Mouse (Mus musculus) MEL (cell line): ENCODE results near the gene Prkd2. TPM values are rescaled to one million over a fixed set of nuclear protein-coding genes. Genes with fewer than 3 reads are reported as not detected.

Experiments used
- DNase-seq: peaks from one replicate; pipeline ENCODE4 v3.0.0; 2011; ENCODE audit warnings: low read depth, low spot score
- H3K27ac ChIP-seq: 2 replicates; pipeline ENCODE4 v1.5.1; 2012; ENCODE audit warnings: low read depth, mild to moderate bottlenecking, control low read depth, low read length, moderate library complexity; ENCODE audit not compliant: control insufficient read depth
- H3K27me3 ChIP-seq, 2 experiments: fragments of 150-350 bp in 1 of 2; sonication (generic) in 1 of 2; 2 replicates each; pipeline ENCODE4 v1.6.1; 2012; ENCODE audit warnings: low read length in 2 of 2, mild to moderate bottlenecking in 2 of 2, improper control_type of control experiment in 1 of 2, moderate library complexity in 1 of 2; ENCODE audit not compliant: insufficient read depth in 2 of 2, control insufficient read depth in 1 of 2
- H3K36me3 ChIP-seq, 2 experiments: 2 replicates each; pipeline ENCODE4 v1.6.1; 2012 to 2014; ENCODE audit warnings: low read length in 2 of 2, improper control_type of control experiment in 1 of 2, inconsistent platforms in 1 of 2, mild to moderate bottlenecking in 1 of 2; ENCODE audit not compliant: insufficient read depth in 2 of 2, control insufficient read depth in 1 of 2
- H3K4me1 ChIP-seq, 2 experiments: fragments of 150-350 bp in 1 of 2; sonication (generic) in 1 of 2; 2 replicates each; pipeline ENCODE4 v1.6.1; 2012; ENCODE audit warnings: low read length in 2 of 2, improper control_type of control experiment in 1 of 2, mild to moderate bottlenecking in 1 of 2; ENCODE audit not compliant: insufficient read depth in 2 of 2, control insufficient read depth in 1 of 2
- H3K4me3 ChIP-seq, 2 experiments: fragments of 150-350 bp in 1 of 2; sonication (generic) in 1 of 2; 2 replicates each; pipeline ENCODE4 v1.5.1; 2012; ENCODE audit warnings: low read depth in 2 of 2, low read length in 2 of 2, mild to moderate bottlenecking in 2 of 2, moderate library complexity in 2 of 2, control low read depth in 1 of 2, improper control_type of control experiment in 1 of 2; ENCODE audit not compliant: control insufficient read depth in 1 of 2, insufficient read depth in 1 of 2
- H3K79me2 ChIP-seq: 2 replicates; pipeline ENCODE4 v1.6.1; 2012; ENCODE audit warnings: mild to moderate bottlenecking, low read length, moderate library complexity; ENCODE audit not compliant: control insufficient read depth, poor library complexity, insufficient read depth
- H3K9ac ChIP-seq: 2 replicates; pipeline ENCODE4 v1.6.1; 2012; ENCODE audit warnings: low read depth, mild to moderate bottlenecking, control low read depth, low read length, moderate library complexity; ENCODE audit not compliant: control insufficient read depth, poor library complexity, severe bottlenecking
- H3K9me3 ChIP-seq: fragments of 150-350 bp; sonication (generic); replicated peaks from 2 replicates; pipeline ENCODE4 v1.6.1; 2012; ENCODE audit warnings: mild to moderate bottlenecking, low read length, improper control_type of control experiment, moderate library complexity; ENCODE audit not compliant: insufficient read depth
- BHLHE40 ChIP-seq: IDR thresholded peaks from 2 replicates; pipeline ENCODE4 v1.6.1; 2012; ENCODE audit warnings: low read depth, mild to moderate bottlenecking, inconsistent platforms, low read length, improper control_type of control experiment, borderline replicate concordance
- ETS1 ChIP-seq: IDR thresholded peaks from 2 replicates; pipeline ENCODE4 v1.6.1; 2012; ENCODE audit warnings: low read depth, mild to moderate bottlenecking, inconsistent platforms, low read length, improper control_type of control experiment, moderate library complexity
- GABPA ChIP-seq: IDR thresholded peaks from 2 replicates; pipeline ENCODE4 v1.6.1; 2012; ENCODE audit warnings: low read depth, mild to moderate bottlenecking, inconsistent platforms, low read length, improper control_type of control experiment, moderate library complexity
- KAT2A ChIP-seq: conservative IDR thresholded peaks from 2 replicates; pipeline ENCODE4 v1.6.1; 2012; ENCODE audit warnings: low read depth, low read length, improper control_type of control experiment, inconsistent platforms
- MAFK ChIP-seq: IDR thresholded peaks from 2 replicates; pipeline ENCODE4 v1.6.1; 2011; ENCODE audit warnings: low read depth, mild to moderate bottlenecking, low read length, improper control_type of control experiment, borderline replicate concordance
- MAX ChIP-seq: IDR thresholded peaks from 2 replicates; pipeline ENCODE4 v1.6.1; 2011; ENCODE audit warnings: low read length, improper control_type of control experiment
- MAZ ChIP-seq: IDR thresholded peaks from 2 replicates; pipeline ENCODE4 v1.6.1; 2012; ENCODE audit warnings: low read depth, mild to moderate bottlenecking, inconsistent platforms, low read length, improper control_type of control experiment
- MEF2A ChIP-seq: IDR thresholded peaks from 2 replicates; pipeline ENCODE4 v1.6.1; 2014; ENCODE audit warnings: low read depth, mild to moderate bottlenecking, inconsistent platforms, low read length, improper control_type of control experiment; ENCODE audit not compliant: poor library complexity, insufficient replicate concordance, severe bottlenecking; ENCODE audit errors: extremely low read depth
- MYC ChIP-seq: IDR thresholded peaks from 2 replicates; pipeline ENCODE4 v1.6.1; 2011; ENCODE audit warnings: low read depth, mild to moderate bottlenecking, low read length, improper control_type of control experiment, moderate library complexity
- NELFE ChIP-seq: IDR thresholded peaks from 2 replicates; pipeline ENCODE4 v1.6.1; 2011; ENCODE audit warnings: low read depth, low read length, improper control_type of control experiment
- NRF1 ChIP-seq: IDR thresholded peaks from 2 replicates; pipeline ENCODE4 v1.6.1; 2014; ENCODE audit warnings: low read depth, mild to moderate bottlenecking, inconsistent platforms, low read length, improper control_type of control experiment, moderate library complexity; ENCODE audit not compliant: poor library complexity, insufficient read depth, severe bottlenecking
- POLR2A ChIP-seq, 2 experiments: IDR thresholded peaks; 2 replicates each; pipeline ENCODE4 v1.6.1; 2011 to 2012; ENCODE audit warnings: low read length in 2 of 2, mild to moderate bottlenecking in 2 of 2, control low read depth in 1 of 2, improper control_type of control experiment in 1 of 2, low read depth in 1 of 2, moderate library complexity in 1 of 2; ENCODE audit not compliant: control insufficient read depth in 1 of 2, insufficient read depth in 1 of 2, poor library complexity in 1 of 2
- POLR2AphosphoS2 ChIP-seq: IDR thresholded peaks from 2 replicates; pipeline ENCODE4 v1.6.1; 2011; ENCODE audit warnings: low read length, improper control_type of control experiment
- RAD21 ChIP-seq: IDR thresholded peaks from 2 replicates; pipeline ENCODE4 v1.6.1; 2011; ENCODE audit warnings: mild to moderate bottlenecking, low read depth, low read length, improper control_type of control experiment
- SIN3A ChIP-seq: IDR thresholded peaks from 2 replicates; pipeline ENCODE4 v1.6.1; 2012; ENCODE audit warnings: low read length, improper control_type of control experiment, inconsistent platforms
- TAL1 ChIP-seq: IDR thresholded peaks from 2 replicates; pipeline ENCODE4 v1.6.1; 2012; ENCODE audit warnings: mild to moderate bottlenecking, inconsistent platforms, low read length, moderate library complexity, mixed read lengths
- TBP ChIP-seq: IDR thresholded peaks from 2 replicates; pipeline ENCODE4 v1.8.0; 2011; ENCODE audit warnings: low read depth, low read length, improper control_type of control experiment
- TCF12 ChIP-seq: IDR thresholded peaks from 2 replicates; pipeline ENCODE4 v1.6.1; 2014; ENCODE audit warnings: low read depth, mild to moderate bottlenecking, inconsistent platforms, low read length, improper control_type of control experiment, moderate library complexity
- polyA plus RNA-seq, 2 experiments: library from polyadenylated mRNA; stranded (reverse) in 1 of 2; unstranded in 1 of 2; fragments of >175 nt in 1 of 2; fragments of >200 nt in 1 of 2; gene quantifications; 2 replicates each; pipeline versions ENCODE4 v1.2.1 to v1.2.4; 2012; ENCODE audit warnings: low replicate concordance in 2 of 2, low read depth in 1 of 2; ENCODE audit not compliant: insufficient read length in 2 of 2, insufficient read depth in 1 of 2, missing spikeins in 1 of 2
- total RNA-seq: library from RNA; depleted of rRNA; stranded (reverse); fragments of 300-350 nt; gene quantifications from 2 replicates; pipeline ENCODE4 v1.2.3, GENCODE M21; 2012

Prkd2 gene
- total and polyA plus RNA-seq, 3 experiments: 2.9 to 8.7 TPM; not detected in 1

- Histone ChIP-seq H3K27ac (no peak overlapping the region), H3K9ac (no peak overlapping the region), H3K4me3 (no peak overlapping the region), H3K9me3 (no peaks in the 10 kb centered on the region), H3K36me3 (no peaks in the 10 kb centered on the region; a peak in 1 of 4 replicates), H3K4me1 (no peaks in the 10 kb centered on the region), H3K79me2 (no peaks in the 10 kb centered on the region), H3K27me3 (no peaks in the 10 kb centered on the region)
- peak; percentile 26 for DNase-seq
- TF ChIP-seq TCF12 (no peak), MEF2A (no peak), POLR2A (IDR thresholded peaks at IDR 0.05; ENCODE audit: control insufficient read depth in 1 of 2, insufficient read depth in 1 of 2, low read depth in 1 of 2, low read length in 2 of 2, poor library complexity in 1 of 2) (no peak), ETS1 (no peak)
- TF ChIP-seq, all 39 proteins: peak for 0
These were observed 26.8 kb downstream of the Prkd2 start for GRCm38 (mm10) chr7:16869497-16869896.

GRCm38 (mm10) chr7:16871600-16871999, 28.9 kb downstream of the Prkd2 start:
- no peak overlapping the region for H3K9ac ChIP-seq

DNA sequence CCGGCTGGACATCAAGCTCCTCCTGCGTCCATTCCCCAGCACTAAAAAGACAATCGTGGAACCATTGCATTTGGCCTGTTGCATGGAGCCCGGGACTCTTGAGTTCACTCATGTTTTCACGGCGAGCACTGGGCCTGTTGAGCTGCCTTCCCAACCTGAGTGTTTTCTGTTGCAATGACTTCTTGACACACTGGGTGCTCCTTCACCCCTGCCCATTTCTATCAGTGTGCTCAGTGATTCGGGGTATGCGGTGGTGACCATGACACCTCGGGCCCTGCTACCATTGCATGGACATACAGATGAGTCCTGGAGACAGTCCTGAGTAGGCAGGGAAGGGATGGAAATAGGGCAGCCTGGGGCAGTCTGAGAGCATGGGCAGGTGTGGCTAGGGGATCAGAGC, 29.8 kb downstream of the Prkd2 start:
- no peaks in the 10 kb centered on the region; the same call in 1 of the 2 replicates for H3K79me2 ChIP-seq
- H3K9ac ChIP-seq: no peak overlapping the region
- no peaks in the 10 kb centered on the region; a peak in 1 of 4 replicates for H3K4me1 ChIP-seq
- no peak overlapping the region for H3K27ac ChIP-seq
- H3K36me3 ChIP-seq: peaks cover 0 to 4% of the 10 kb centered on the region in 2 experiments; a peak in 2 of 4 replicates
- TF ChIP-seq MYC (no peak), MAX (no peak), GABPA (no peak), SIN3A (no peak), POLR2AphosphoS2 (no peak)
- H3K9me3 ChIP-seq: no peaks in the 10 kb centered on the region
- H3K27me3 ChIP-seq: no peaks in the 10 kb centered on the region
- DNase-seq: no peak
- H3K4me3 ChIP-seq: no peak overlapping the region

More at GRCm38 (mm10) chr7:16871600-16871999, 28.9 kb downstream of the Prkd2 start:
- DNase-seq: peak; percentile 51
- no peaks in the 10 kb centered on the region for H3K27me3 ChIP-seq
- no peaks in the 10 kb centered on the region for H3K9me3 ChIP-seq
- no peak overlapping the region for H3K4me3 ChIP-seq
- H3K4me1 ChIP-seq: no peaks in the 10 kb centered on the region; a peak in 1 of 4 replicates
- H3K27ac ChIP-seq: no peak overlapping the region
- TF ChIP-seq NRF1: no peak
- TF ChIP-seq RAD21: no peak
- TF ChIP-seq NELFE: no peak
- no peak for TF ChIP-seq MEF2A
- TF ChIP-seq GABPA: no peak
- TF ChIP-seq ETS1: no peak
- TF ChIP-seq POLR2A (IDR thresholded peaks at IDR 0.05; ENCODE audit: control insufficient read depth in 1 of 2, insufficient read depth in 1 of 2, low read depth in 1 of 2, low read length in 2 of 2, poor library complexity in 1 of 2): no peak
- TF ChIP-seq TAL1: no peak
- TF ChIP-seq MAFK: no peak
- no peak for TF ChIP-seq KAT2A
- no peak for TF ChIP-seq BHLHE40
- TF ChIP-seq MAZ: no peak
- TF ChIP-seq TBP: no peak
- H3K79me2 ChIP-seq: no peaks in the 10 kb centered on the region; the same call in 1 of the 2 replicates
- peaks cover 0 to 4% of the 10 kb centered on the region in 2 experiments; a peak in 2 of 4 replicates for H3K36me3 ChIP-seq
